Mouse (Mus musculus) MEL (cell line): ENCODE results near the gene Nepro.

ENCODE experiments used
- CTCF ChIP-seq, 3 experiments: IDR thresholded peaks in 2 of 3; conservative IDR thresholded peaks in 1 of 3; 2 replicates each; pipeline ENCODE4 v1.5.1; 2011 to 2012; ENCODE audit warnings: low read length in 3 of 3, low read depth in 2 of 3, mild to moderate bottlenecking in 2 of 3, improper control_type of control experiment in 1 of 3, inconsistent platforms in 1 of 3, mixed read lengths in 1 of 3, moderate library complexity in 1 of 3; ENCODE audit not compliant: control insufficient read depth in 1 of 3, insufficient read depth in 1 of 3, poor library complexity in 1 of 3, severe bottlenecking in 1 of 3
- ELF1 ChIP-seq: IDR thresholded peaks from 2 replicates; pipeline ENCODE4 v1.6.1; 2014; ENCODE audit warnings: low read depth, mild to moderate bottlenecking, inconsistent platforms, low read length, improper control_type of control experiment, moderate library complexity
- KAT2A ChIP-seq: conservative IDR thresholded peaks from 2 replicates; pipeline ENCODE4 v1.6.1; 2012; ENCODE audit warnings: low read depth, low read length, improper control_type of control experiment, inconsistent platforms
- NRF1 ChIP-seq: IDR thresholded peaks from 2 replicates; pipeline ENCODE4 v1.6.1; 2014; ENCODE audit warnings: low read depth, mild to moderate bottlenecking, inconsistent platforms, low read length, improper control_type of control experiment, moderate library complexity; ENCODE audit not compliant: poor library complexity, insufficient read depth, severe bottlenecking
- POLR2AphosphoS2 ChIP-seq: IDR thresholded peaks from 2 replicates; pipeline ENCODE4 v1.6.1; 2011; ENCODE audit warnings: low read length, improper control_type of control experiment
- POLR2AphosphoS5 ChIP-seq: IDR thresholded peaks from 2 replicates; pipeline ENCODE4 v1.6.1; 2012; ENCODE audit warnings: low read depth, borderline replicate concordance, mild to moderate bottlenecking, inconsistent platforms, low read length, moderate library complexity, mixed read lengths
- TAL1 ChIP-seq: IDR thresholded peaks from 2 replicates; pipeline ENCODE4 v1.6.1; 2012; ENCODE audit warnings: mild to moderate bottlenecking, inconsistent platforms, low read length, moderate library complexity, mixed read lengths
- TBP ChIP-seq: IDR thresholded peaks from 2 replicates; pipeline ENCODE4 v1.8.0; 2011; ENCODE audit warnings: low read depth, low read length, improper control_type of control experiment
- TCF12 ChIP-seq: IDR thresholded peaks from 2 replicates; pipeline ENCODE4 v1.6.1; 2014; ENCODE audit warnings: low read depth, mild to moderate bottlenecking, inconsistent platforms, low read length, improper control_type of control experiment, moderate library complexity
- ZC3H11A ChIP-seq: IDR thresholded peaks from 2 replicates; pipeline ENCODE4 v1.6.1; 2012; ENCODE audit warnings: low read depth, mild to moderate bottlenecking, inconsistent platforms, low read length, improper control_type of control experiment
- ZNF384 ChIP-seq: IDR thresholded peaks from 2 replicates; pipeline ENCODE4 v1.6.1; 2012; ENCODE audit warnings: low read depth, mild to moderate bottlenecking, inconsistent platforms, low read length, improper control_type of control experiment

- TF ChIP-seq NRF1 (no peak), POLR2AphosphoS2 (no peak), TCF12 (no peak), KAT2A (no peak), ELF1 (no peak), ZC3H11A (no peak), POLR2AphosphoS5 (no peak), CTCF (IDR thresholded peaks at IDR 0.05 in 2 of 3, conservative IDR thresholded peaks at IDR 0.05 in 1 of 3; ENCODE audit: control insufficient read depth in 1 of 3, insufficient read depth in 1 of 3, low read depth in 2 of 3, low read length in 3 of 3, poor library complexity in 1 of 3, severe bottlenecking in 1 of 3) (no peak), TBP (no peak), ZNF384 (no peak), TAL1 (no peak)
These were observed 33.6 kb downstream of the Nepro start for GRCm38 (mm10) chr16:44757700-44758099.
